Mouse (Mus musculus) layer of hippocampus, adult 18-20 months (tissue): Measurements from ENCODE around the gene Agr3. TPM values are rescaled to one million over a fixed set of nuclear protein-coding genes. Genes with fewer than 3 reads are reported as not detected.

Experiments used
- DNase-seq, 2 experiments: peaks; one replicate each; pipeline ENCODE4 v3.0.0; 2022; ENCODE audit warnings: low spot score in 2 of 2
- long read RNA-seq: library from polyadenylated mRNA; stranded (forward); transcript quantifications from one replicate; pipeline ENCODE4 v2.0.0, GENCODE M21; 2021
- total RNA-seq, 2 experiments: library from RNA; stranded (reverse); gene quantifications; 2 replicates each; pipeline ENCODE4 v1.2.3; 2021

Agr3 gene
- total RNA-seq = not detected
- long read RNA-seq = 0 reads

DNA sequence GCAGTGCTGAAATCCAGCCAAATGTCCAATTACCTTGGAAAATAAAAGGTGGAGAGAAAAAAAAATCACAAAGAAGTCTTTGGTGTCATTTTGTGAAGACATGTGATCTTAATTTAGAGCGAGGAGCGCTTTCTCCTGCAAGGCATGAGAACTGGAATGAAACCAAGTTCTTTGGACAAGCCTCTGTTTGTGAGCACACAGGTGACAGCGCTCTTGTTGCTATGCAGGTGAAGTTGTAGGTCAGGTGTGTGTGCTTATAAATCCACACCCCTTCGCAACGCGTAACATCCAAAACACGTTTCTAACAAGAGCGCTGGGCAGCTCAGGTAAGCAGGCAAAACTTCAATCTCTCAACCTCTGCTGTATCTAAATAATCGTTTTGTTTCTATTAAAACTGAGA is at the start of gene Agr3:
Agr3 (plus strand) TSS at position 219 of the 400 bp plus-strand sequence.
- no peak for DNase-seq

DNA sequence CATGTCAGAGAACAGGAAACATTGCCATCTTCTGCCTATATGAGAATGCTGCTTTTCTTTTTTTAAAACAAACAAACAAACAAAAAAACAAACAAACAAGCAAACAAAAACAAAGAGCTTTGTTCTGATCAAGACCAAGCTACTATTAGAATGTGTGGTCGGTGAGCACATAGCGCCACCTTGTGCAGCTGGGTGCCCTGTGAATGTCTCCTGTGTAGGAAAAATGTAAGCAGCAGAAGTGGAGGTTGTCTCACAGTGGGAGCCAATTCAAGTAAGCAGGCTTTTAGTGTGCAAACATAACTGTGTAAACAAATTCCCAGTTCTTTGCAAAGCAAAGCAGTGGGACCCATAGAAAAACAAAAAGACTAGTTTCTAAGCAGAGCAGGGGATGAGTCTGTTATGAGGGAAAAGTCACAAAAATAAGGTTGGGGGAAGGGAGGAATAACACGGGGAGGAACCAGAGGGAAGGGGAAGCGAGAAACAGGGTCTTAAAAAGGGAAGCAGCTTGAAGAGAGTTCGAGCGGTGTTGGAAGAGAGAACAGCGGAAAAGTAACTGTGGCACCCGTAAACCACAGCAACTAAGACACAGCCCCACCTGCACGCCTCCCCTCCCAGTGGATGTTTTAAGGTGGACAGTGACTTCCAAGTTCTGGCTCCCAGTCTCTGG is 40.4 kb upstream of the Agr3 start:
- peak in 1 of 2 experiments; percentile 35 for DNase-seq

DNA sequence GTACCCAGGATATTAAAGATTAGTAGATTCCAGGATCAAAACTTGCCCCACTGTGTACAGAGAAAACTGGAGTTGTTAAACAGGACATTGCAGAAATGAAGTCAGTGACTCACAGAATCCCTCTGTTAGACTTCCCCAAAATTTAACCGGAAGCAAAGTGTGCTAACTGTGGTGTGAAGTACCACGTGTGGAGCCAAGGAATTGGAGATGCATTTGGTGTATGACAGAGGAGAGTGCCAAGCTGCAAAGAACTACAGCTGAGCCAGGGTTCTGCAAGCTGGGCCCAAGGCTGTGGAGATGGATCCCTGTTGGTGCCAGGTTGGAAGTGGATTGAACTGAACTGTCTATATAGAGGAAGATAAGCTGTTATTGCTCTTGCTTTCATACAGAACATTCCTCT is 36.0 kb upstream of the Agr3 start:
- DNase-seq = no peak

DNA sequence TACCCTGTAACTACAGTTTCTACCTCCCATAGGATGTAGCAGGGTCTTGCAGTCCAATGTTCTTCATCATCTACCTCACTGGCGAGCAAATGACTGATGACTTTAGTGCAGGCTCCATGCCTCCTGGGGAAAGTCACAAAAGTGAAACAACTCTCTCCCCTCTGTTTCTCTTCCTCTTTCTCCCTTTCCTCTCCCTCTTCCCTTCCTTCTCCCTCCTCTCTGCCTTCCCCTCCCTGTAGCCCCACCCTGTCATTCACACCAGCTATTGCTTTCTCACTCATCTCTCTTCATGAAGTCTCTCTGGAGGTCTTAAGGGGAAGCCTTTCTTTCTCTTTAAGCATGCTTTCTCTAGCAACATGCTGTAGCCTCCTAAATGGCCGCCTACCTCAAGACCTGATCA is 34.7 kb upstream of the Agr3 start:
- no peak for DNase-seq

- no peak for DNase-seq
Observed at GRCm38 (mm10) chr12:35894304-35894900, 31.0 kb upstream of the Agr3 start.

GRCm38 (mm10) chr12:35895875-35896763 is 29.3 kb upstream of the Agr3 start:
- peak in 1 of 2 experiments; percentile 86 for DNase-seq

GRCm38 (mm10) chr12:35896764-35897282 is 28.6 kb upstream of the Agr3 start:
- no peak for DNase-seq

GRCm38 (mm10) chr12:35910632-35911031 is 14.8 kb upstream of the Agr3 start:
- no peak for DNase-seq

DNA sequence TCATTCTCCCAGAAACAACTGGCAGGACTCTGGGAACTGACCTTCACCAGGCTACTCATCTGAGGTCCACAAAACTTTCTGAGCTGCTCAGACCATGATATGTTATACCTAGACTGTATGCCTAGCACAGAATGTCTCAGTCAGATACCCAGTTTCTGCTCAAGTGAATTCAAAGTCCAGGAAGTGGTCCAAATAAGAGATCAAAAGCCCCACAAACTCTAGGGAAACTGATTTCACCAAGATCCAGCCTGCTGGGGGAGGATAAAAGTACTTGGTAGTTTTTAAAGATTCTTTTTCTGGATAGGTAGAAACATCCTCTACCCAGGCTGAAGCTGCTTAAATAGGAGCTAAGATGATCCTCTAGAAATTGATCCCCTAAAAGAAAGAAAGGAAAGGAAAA is 9.6 kb upstream of the Agr3 start:
- no peak for DNase-seq

- no peak for DNase-seq
Observed at GRCm38 (mm10) chr12:35916467-35916866, 9.0 kb upstream of the Agr3 start.

GRCm38 (mm10) chr12:35918031-35918430 is 7.4 kb upstream of the Agr3 start:
- DNase-seq = peak; percentile 43 to 77

GRCm38 (mm10) chr12:35927804-35928203 is 2.4 kb downstream of the Agr3 start:
- DNase-seq = no peak

- DNase-seq = no peak
Observed at GRCm38 (mm10) chr12:35932816-35933215, 7.4 kb downstream of the Agr3 start.

GRCm38 (mm10) chr12:35951757-35952156 is 26.3 kb downstream of the Agr3 start:
- peak in 1 of 2 experiments; percentile 37 for DNase-seq

DNA sequence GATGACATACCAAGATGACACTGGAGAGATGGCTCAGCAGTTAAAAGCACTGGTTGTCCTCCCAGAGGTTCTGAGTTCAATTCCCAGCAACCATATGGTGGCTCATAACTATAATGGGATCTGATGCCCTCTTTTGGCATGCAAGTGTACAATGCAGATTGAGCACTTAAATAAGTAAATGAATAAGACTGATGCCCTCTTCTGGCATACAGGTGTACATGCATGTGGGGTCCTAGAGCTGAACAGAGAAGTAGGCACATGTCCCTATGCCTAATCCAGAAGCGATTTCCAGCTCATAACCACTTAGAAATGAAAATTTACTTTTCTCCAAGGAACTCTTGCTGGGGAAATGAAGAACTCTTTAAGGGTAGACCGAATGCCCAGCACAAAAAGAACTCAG is 31.8 kb downstream of the Agr3 start:
- peak in 1 of 2 experiments; percentile 25 for DNase-seq

DNA sequence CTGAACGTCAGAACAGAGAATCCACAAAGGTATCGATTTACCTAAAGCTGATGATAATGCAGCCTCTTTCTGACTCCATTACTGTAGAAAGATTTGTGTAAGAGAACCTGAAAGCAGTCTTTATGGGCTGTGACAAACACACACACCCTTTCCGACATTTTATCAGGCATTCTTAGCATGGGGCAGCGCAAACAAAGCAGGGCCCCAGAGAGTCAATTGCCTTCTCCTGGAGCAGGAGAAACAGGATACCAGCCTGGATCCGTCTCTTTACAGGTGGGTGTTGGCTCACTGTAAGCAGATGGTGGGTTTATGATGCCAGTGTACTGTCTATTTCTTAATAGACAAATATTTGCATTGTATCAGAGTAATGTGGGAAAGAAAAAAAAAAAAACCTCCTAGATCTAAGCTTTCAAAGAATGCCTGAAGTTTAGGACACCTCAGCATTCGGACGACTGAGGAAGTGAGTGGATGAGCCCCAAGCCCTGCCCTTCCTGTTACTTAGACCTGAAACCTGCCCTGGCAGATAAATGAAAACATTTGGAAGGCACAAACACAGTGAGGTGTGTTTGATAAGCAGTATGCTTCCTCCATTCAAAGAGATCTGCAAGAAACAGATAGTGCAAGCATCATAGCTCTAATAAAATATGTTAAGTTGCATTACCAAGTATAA is 40.8 kb downstream of the Agr3 start:
- DNase-seq = no peak

DNA sequence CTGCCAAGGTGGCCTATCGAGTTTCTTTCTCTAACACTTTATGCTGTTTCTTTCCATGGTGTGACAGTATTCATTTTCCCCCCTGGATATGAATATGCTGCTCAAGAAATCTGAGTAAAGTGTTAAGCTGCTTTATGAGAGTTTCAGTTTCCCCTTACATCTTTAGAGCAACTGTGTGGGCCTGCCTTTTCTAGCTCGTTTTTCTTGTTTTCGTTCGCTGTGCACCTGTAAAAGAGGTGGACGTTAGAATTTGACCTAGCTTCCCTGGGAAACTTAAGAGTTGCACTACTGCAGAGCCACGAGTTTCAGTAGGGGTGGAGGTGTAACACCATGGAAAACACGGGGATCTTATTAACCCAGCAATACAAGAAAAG is 41.3 kb downstream of the Agr3 start:
- DNase-seq = no peak

GRCm38 (mm10) chr12:35975898-35976297 is 50.5 kb downstream of the Agr3 start:
- no peak for DNase-seq

DNA sequence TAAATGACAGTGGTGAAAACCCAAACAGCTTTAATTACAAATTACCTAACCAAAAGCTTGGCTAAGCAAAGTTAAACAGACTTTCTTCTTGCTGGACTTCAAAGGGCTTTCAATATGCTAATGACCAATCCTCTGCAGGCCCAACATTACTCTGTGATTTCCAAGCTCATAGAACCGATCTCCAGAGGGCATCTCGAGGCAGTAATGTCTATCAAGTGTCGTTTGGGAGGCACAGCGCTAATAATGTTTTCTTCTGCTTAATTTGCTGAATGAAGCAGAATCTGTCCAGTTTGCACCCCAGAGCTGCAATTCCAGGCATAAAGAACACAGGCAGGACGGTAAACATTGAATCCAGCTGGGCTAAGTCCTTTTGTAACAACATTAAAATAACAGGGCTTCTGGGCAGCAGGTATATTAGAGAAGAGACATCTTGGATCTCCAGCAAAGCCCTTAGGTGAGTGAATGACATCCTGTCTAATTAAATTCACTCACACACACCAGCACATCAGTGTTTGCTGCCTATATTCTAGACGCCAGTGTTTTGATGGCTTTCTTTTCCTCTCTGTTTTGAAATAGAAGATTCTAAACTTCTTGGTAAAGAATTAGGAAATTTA is 52.3 kb downstream of the Agr3 start:
- DNase-seq = no peak

DNA sequence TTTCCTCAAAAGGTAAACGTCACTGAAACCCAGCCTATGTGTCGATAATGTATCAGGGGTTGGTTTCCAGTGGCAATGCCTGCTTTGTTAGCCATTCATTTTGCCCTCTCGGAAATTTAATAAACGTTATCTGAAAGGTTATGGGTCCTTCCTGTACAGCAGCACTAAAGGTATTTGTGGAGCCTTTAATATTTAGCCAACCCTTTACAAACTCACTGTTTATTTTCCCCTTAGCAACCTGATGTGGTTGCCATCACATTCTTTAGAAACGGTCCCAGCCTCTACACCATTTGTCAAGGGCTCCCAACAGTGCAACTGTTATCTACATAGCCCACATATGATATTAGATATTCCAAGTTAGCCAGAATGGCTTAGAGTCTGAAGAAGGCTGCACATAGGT is 54.2 kb downstream of the Agr3 start:
- no peak for DNase-seq
